Mouse (Mus musculus): ENCODE measurements around the gene Vps41.

Gene Vps41

GRCm38 (mm10) chr13:18717185-18717584 lies at the start of gene Vps41:
Gene Vps41, plus strand, starts transcription at chr13:18717286.
- DNase-seq (ENCODE audit: low read depth, low spot score), result peak; percentile 87

- DNase-seq (ENCODE audit: low read depth, low spot score), result peak; percentile 23
These were observed 18.5 kb upstream of the Vps41 start for GRCm38 (mm10) chr13:18698518-18699065.

GRCm38 (mm10) chr13:18711685-18712084 lies 5.4 kb upstream of the Vps41 start:
- no peak for DNase-seq (ENCODE audit: low read depth, low spot score)

- no peak for DNase-seq (ENCODE audit: low read depth, low spot score)
These were observed 379 bp upstream of the Vps41 start for GRCm38 (mm10) chr13:18716707-18717106.

- DNase-seq (ENCODE audit: low read depth, low spot score), result no peak
These were observed 1.4 kb downstream of the Vps41 start for GRCm38 (mm10) chr13:18718461-18718860.

- no peak for DNase-seq (ENCODE audit: low read depth, low spot score)
These were observed 13.6 kb downstream of the Vps41 start for GRCm38 (mm10) chr13:18730666-18731065.

GRCm38 (mm10) chr13:18736590-18736989 lies 19.5 kb downstream of the Vps41 start:
- DNase-seq (ENCODE audit: low read depth, low spot score), result no peak

GRCm38 (mm10) chr13:18743575-18744265 lies 26.6 kb downstream of the Vps41 start:
- no peak for DNase-seq (ENCODE audit: low read depth, low spot score)

GRCm38 (mm10) chr13:18744266-18744652 lies 27.2 kb downstream of the Vps41 start:
- no peak for DNase-seq (ENCODE audit: low read depth, low spot score)

- no peak for DNase-seq (ENCODE audit: low read depth, low spot score)
These were observed 40.9 kb downstream of the Vps41 start for GRCm38 (mm10) chr13:18757958-18758357.

- DNase-seq (ENCODE audit: low read depth, low spot score), result no peak
These were observed 42.4 kb downstream of the Vps41 start for GRCm38 (mm10) chr13:18759361-18760056.

GRCm38 (mm10) chr13:18761452-18761851 lies 44.4 kb downstream of the Vps41 start:
- no peak for DNase-seq (ENCODE audit: low read depth, low spot score)

- DNase-seq (ENCODE audit: low read depth, low spot score), result no peak
These were observed 50.8 kb downstream of the Vps41 start for GRCm38 (mm10) chr13:18767893-18768292.

GRCm38 (mm10) chr13:18768495-18768894 lies 51.4 kb downstream of the Vps41 start:
- no peak for DNase-seq (ENCODE audit: low read depth, low spot score)

GRCm38 (mm10) chr13:18773437-18774198 lies 56.5 kb downstream of the Vps41 start:
- DNase-seq (ENCODE audit: low read depth, low spot score), result no peak

GRCm38 (mm10) chr13:18781250-18781649 lies 64.2 kb downstream of the Vps41 start:
- no peak for DNase-seq (ENCODE audit: low read depth, low spot score)

- no peak for DNase-seq (ENCODE audit: low read depth, low spot score)
These were observed 68.6 kb downstream of the Vps41 start for GRCm38 (mm10) chr13:18785702-18786101.

- DNase-seq (ENCODE audit: low read depth, low spot score), result no peak
These were observed 71.0 kb downstream of the Vps41 start for GRCm38 (mm10) chr13:18788040-18788439.

- no peak for DNase-seq (ENCODE audit: low read depth, low spot score)
These were observed 71.6 kb downstream of the Vps41 start for GRCm38 (mm10) chr13:18788689-18789088.

- DNase-seq (ENCODE audit: low read depth, low spot score), result no peak
These were observed 72.6 kb downstream of the Vps41 start for GRCm38 (mm10) chr13:18789662-18790061.

GRCm38 (mm10) chr13:18790086-18790485 lies 73.0 kb downstream of the Vps41 start:
- DNase-seq (ENCODE audit: low read depth, low spot score), result no peak

- DNase-seq (ENCODE audit: low read depth, low spot score), result no peak
These were observed 74.2 kb downstream of the Vps41 start for GRCm38 (mm10) chr13:18791314-18791713.
